Mouse (Mus musculus) hindbrain, embryonic 15.5 days (tissue): ENCODE data around the gene Ccdc42. TPM values are rescaled to one million over a fixed set of nuclear protein-coding genes. Genes with fewer than 3 reads are reported as not detected.
A peak's percentile ranks its signal among the peaks of the same experiment; 100 is the strongest.

Experiments
- ATAC-seq: fragments of 200-750 bp; cut with Nextera tagmentation; 2 replicates; pipeline ENCODE4 v1.8.0; 2017; ENCODE audit warnings: low read depth, moderate number of reproducible peaks, moderate TSS enrichment; ENCODE audit not compliant: low FRiP score
- H3K27ac ChIP-seq: fragments of 300-500 bp; sonication (generic); replicated peaks from 2 replicates; pipeline ENCODE4 v1.5.1; 2015; ENCODE audit warnings: mild to moderate bottlenecking, inconsistent platforms
- H3K27me3 ChIP-seq: fragments of 300-500 bp; sonication (generic); 2 replicates; pipeline ENCODE4 v1.6.1; 2015; ENCODE audit warnings: control low read depth, inconsistent platforms
- H3K36me3 ChIP-seq: fragments of 300-500 bp; sonication (generic); 2 replicates; pipeline ENCODE4 v1.6.1; 2015; ENCODE audit warnings: control low read depth, inconsistent platforms
- H3K4me1 ChIP-seq: fragments of 300-500 bp; sonication (generic); replicated peaks from 2 replicates; pipeline ENCODE4 v1.6.1; 2015; ENCODE audit warnings: control low read depth, inconsistent platforms
- H3K4me2 ChIP-seq: fragments of 300-500 bp; sonication (generic); 2 replicates; pipeline ENCODE4 v1.6.1; 2015; ENCODE audit warnings: moderate library complexity, mild to moderate bottlenecking, inconsistent platforms
- H3K4me3 ChIP-seq: fragments of 300-500 bp; sonication (generic); 2 replicates; pipeline ENCODE4 v1.5.1; 2015; ENCODE audit warnings: mild to moderate bottlenecking, inconsistent platforms
- H3K9ac ChIP-seq: fragments of 300-500 bp; sonication (generic); 2 replicates; pipeline ENCODE4 v1.6.1; 2015; ENCODE audit warnings: inconsistent platforms
- H3K9me3 ChIP-seq: fragments of 300-500 bp; sonication (generic); 2 replicates; pipeline ENCODE4 v1.6.1; 2016; ENCODE audit warnings: control low read depth, inconsistent platforms
- WGBS: fragments of 180-500 bp; shearing (Covaris S2); methylation state at CpG from one replicate; pipeline ENCODE4 v1.1.7; 2015; 5-methylcytosine and 5-hydroxymethylcytosine counted together
- polyA plus RNA-seq: library from polyadenylated mRNA; unstranded; fragments of >200 nt; fragmentation: Nextera tagmentation; extraction: Ambion mirVana; gene quantifications from 2 replicates; pipeline ENCODE4 v1.2.1, GENCODE M21; 2015

Gene Ccdc42
- polyA plus RNA-seq, 1 experiment from 2014 or later: 0.25 TPM

GRCm38 (mm10) chr11:68593247-68593646 lies 6.4 kb downstream of the Ccdc42 start:
- H3K4me1 ChIP-seq: no peaks in the 10 kb centered on the region
- no peaks in the 10 kb centered on the region for H3K27me3 ChIP-seq
- WGBS: 46% methylated on average over 3 of the region's 3 CpGs
- no peak overlapping the region for H3K27ac ChIP-seq
- no peak overlapping the region for H3K9ac ChIP-seq
- H3K4me2 ChIP-seq: no peak overlapping the region
- no peaks in the 10 kb centered on the region for H3K9me3 ChIP-seq
- no peak overlapping the region for H3K4me3 ChIP-seq
- no peaks in the 10 kb centered on the region for H3K36me3 ChIP-seq
- ATAC-seq: no peak

- no peaks in the 10 kb centered on the region for H3K27me3 ChIP-seq
- no peak overlapping the region for H3K4me2 ChIP-seq
- 91% methylated on average over 2 of the region's 2 CpGs for WGBS
- no peak overlapping the region for H3K9ac ChIP-seq
- H3K4me1 ChIP-seq: peaks cover 11% of the 10 kb centered on the region
- H3K4me3 ChIP-seq: no peak overlapping the region
- no peak for ATAC-seq
- H3K36me3 ChIP-seq: no peaks in the 10 kb centered on the region
- no peaks in the 10 kb centered on the region for H3K9me3 ChIP-seq
- H3K27ac ChIP-seq: no peak overlapping the region
These were observed 11.1 kb downstream of the Ccdc42 start for GRCm38 (mm10) chr11:68597912-68598311.

- no peak for ATAC-seq
- H3K9ac ChIP-seq: no peak overlapping the region
- H3K9me3 ChIP-seq: no peaks in the 10 kb centered on the region
- H3K4me3 ChIP-seq: no peak overlapping the region
- H3K36me3 ChIP-seq: no peaks in the 10 kb centered on the region
- H3K27ac ChIP-seq: no peak overlapping the region
- no peaks in the 10 kb centered on the region for H3K27me3 ChIP-seq
- H3K4me1 ChIP-seq: peaks cover 11% of the 10 kb centered on the region
- WGBS: 47% methylated on average over 6 of the region's 6 CpGs
- H3K4me2 ChIP-seq: no peak overlapping the region
These were observed 13.8 kb downstream of the Ccdc42 start for GRCm38 (mm10) chr11:68600551-68601021.

- Histone ChIP-seq H3K9ac (no peak overlapping the region), H3K27ac (no peak overlapping the region), H3K27me3 (no peaks in the 10 kb centered on the region), H3K36me3 (no peaks in the 10 kb centered on the region), H3K4me1 (peaks cover 11% of the 10 kb centered on the region), H3K9me3 (no peaks in the 10 kb centered on the region), H3K4me2 (no peak overlapping the region), H3K4me3 (no peak overlapping the region)
- ATAC-seq: no peak
- WGBS: 17% methylated on average over 9 of the region's 9 CpGs
These were observed 14.7 kb downstream of the Ccdc42 start for GRCm38 (mm10) chr11:68601486-68601991.

- no peak overlapping the region for H3K4me2 ChIP-seq
- no peaks in the 10 kb centered on the region for H3K9me3 ChIP-seq
- H3K27ac ChIP-seq: no peak overlapping the region; the same call in 1 of the 2 replicates
- ATAC-seq: no peak
- no peak overlapping the region for H3K4me3 ChIP-seq
- 21% methylated on average over 8 of the region's 8 CpGs for WGBS
- H3K9ac ChIP-seq: no peak overlapping the region
- peaks cover 11% of the 10 kb centered on the region for H3K4me1 ChIP-seq
- H3K36me3 ChIP-seq: no peaks in the 10 kb centered on the region
- no peaks in the 10 kb centered on the region for H3K27me3 ChIP-seq
These were observed 15.5 kb downstream of the Ccdc42 start for GRCm38 (mm10) chr11:68602200-68602931.

GRCm38 (mm10) chr11:68607046-68607445 lies 20.2 kb downstream of the Ccdc42 start:
- Histone ChIP-seq H3K9ac (no peak overlapping the region), H3K36me3 (no peaks in the 10 kb centered on the region), H3K27me3 (no peaks in the 10 kb centered on the region), H3K4me2 (no peak overlapping the region), H3K27ac (no peak overlapping the region), H3K4me3 (no peak overlapping the region), H3K9me3 (no peaks in the 10 kb centered on the region), H3K4me1 (peaks cover 4% of the 10 kb centered on the region; the same call in 1 of the 2 replicates)
- no peak for ATAC-seq
- WGBS: 77% methylated on average over 2 of the region's 2 CpGs

- no peak for ATAC-seq
- Histone ChIP-seq H3K9ac (no peak overlapping the region), H3K27me3 (no peaks in the 10 kb centered on the region), H3K27ac (no peak overlapping the region), H3K9me3 (no peaks in the 10 kb centered on the region), H3K4me3 (no peak overlapping the region), H3K4me2 (no peak overlapping the region), H3K4me1 (no peaks in the 10 kb centered on the region), H3K36me3 (no peaks in the 10 kb centered on the region)
- WGBS: 62% methylated on average over 9 of the region's 9 CpGs
These were observed 23.2 kb downstream of the Ccdc42 start for GRCm38 (mm10) chr11:68609910-68610566.

- ATAC-seq: no peak
- H3K4me1 ChIP-seq: no peaks in the 10 kb centered on the region
- no peak overlapping the region for H3K9ac ChIP-seq
- H3K4me3 ChIP-seq: no peak overlapping the region
- 92% methylated on average over 8 of the region's 8 CpGs for WGBS
- H3K4me2 ChIP-seq: no peak overlapping the region
- no peaks in the 10 kb centered on the region for H3K9me3 ChIP-seq
- no peak overlapping the region for H3K27ac ChIP-seq
- H3K36me3 ChIP-seq: no peaks in the 10 kb centered on the region
- no peaks in the 10 kb centered on the region for H3K27me3 ChIP-seq
These were observed 23.7 kb downstream of the Ccdc42 start for GRCm38 (mm10) chr11:68610567-68610947.

GRCm38 (mm10) chr11:68613071-68613711 lies 26.4 kb downstream of the Ccdc42 start:
- H3K4me2 ChIP-seq: no peak overlapping the region
- H3K27me3 ChIP-seq: no peaks in the 10 kb centered on the region
- no peak overlapping the region for H3K9ac ChIP-seq
- H3K27ac ChIP-seq: no peak overlapping the region
- no peak overlapping the region for H3K4me3 ChIP-seq
- no peak for ATAC-seq
- no peaks in the 10 kb centered on the region for H3K4me1 ChIP-seq
- H3K9me3 ChIP-seq: no peaks in the 10 kb centered on the region
- no peaks in the 10 kb centered on the region for H3K36me3 ChIP-seq
- WGBS: 64% methylated on average over 5 of the region's 5 CpGs

GRCm38 (mm10) chr11:68622751-68623150 lies 35.9 kb downstream of the Ccdc42 start:
- H3K4me3 ChIP-seq: peak overlapping the region; percentile 39; the same call in 1 of the 2 replicates
- no peaks in the 10 kb centered on the region for H3K9me3 ChIP-seq
- H3K27me3 ChIP-seq: no peaks in the 10 kb centered on the region
- H3K36me3 ChIP-seq: no peaks in the 10 kb centered on the region
- H3K4me1 ChIP-seq: peaks cover 11% of the 10 kb centered on the region
- H3K27ac ChIP-seq: no peak overlapping the region
- peak overlapping the region; percentile 64 for H3K4me2 ChIP-seq
- H3K9ac ChIP-seq: no peak overlapping the region
- WGBS: 68% methylated on average over 9 of the region's 9 CpGs
- ATAC-seq: no peak

GRCm38 (mm10) chr11:68623225-68623870 lies 36.5 kb downstream of the Ccdc42 start:
- ATAC-seq: peak; percentile 91
- Histone ChIP-seq H3K4me3 (peak overlapping the region; percentile 39), H3K4me1 (peaks cover 11% of the 10 kb centered on the region), H3K27me3 (no peaks in the 10 kb centered on the region), H3K4me2 (peak overlapping the region; percentile 64), H3K9ac (peak overlapping the region; percentile 38), H3K36me3 (no peaks in the 10 kb centered on the region), H3K27ac (0 out of 2 replicates have a peak overlapping the region, but pooled peaks have one; percentile 7), H3K9me3 (no peaks in the 10 kb centered on the region)
- WGBS: 6% methylated on average over 14 of the region's 14 CpGs
